Mouse (Mus musculus) cerebellum, adult 2 months (tissue): ENCODE results near the gene Map4k3.

Experiments used
- CTCF ChIP-seq: fragments of 200-500 bp; IDR thresholded peaks from 2 replicates; pipeline ENCODE4 v1.5.1; 2011; ENCODE audit warnings: low read depth, mild to moderate bottlenecking, control low read depth, low read length, moderate library complexity, borderline replicate concordance; ENCODE audit not compliant: insufficient read depth
- POLR2A ChIP-seq: fragments of 200-500 bp; IDR thresholded peaks from 2 replicates; pipeline ENCODE4 v1.6.1; 2011; ENCODE audit warnings: low read length, control low read depth, borderline replicate concordance; ENCODE audit not compliant: insufficient read depth

- TF ChIP-seq CTCF (no peak), POLR2A (no peak)
Measured at GRCm38 (mm10) chr17:80562792-80563191, 165.5 kb downstream of the Map4k3 start.
